Mouse (Mus musculus) lung, embryonic 15.5 days (tissue): Measurements from ENCODE around the gene Pnkd. TPM values are rescaled to one million over a fixed set of nuclear protein-coding genes. Genes with fewer than 3 reads are reported as not detected.

Experiments used
- ATAC-seq: fragments of 200-750 bp; cut with Nextera tagmentation; 2 replicates; pipeline ENCODE4 v1.8.0; 2017; ENCODE audit warnings: moderate number of reproducible peaks, borderline replicate concordance; ENCODE audit not compliant: low FRiP score, low TSS enrichment; ENCODE audit errors: extremely low read depth
- H3K27ac ChIP-seq: fragments of 300-500 bp; sonication (generic); 2 replicates; pipeline ENCODE4 v1.5.1; 2015; ENCODE audit warnings: moderate library complexity, mild to moderate bottlenecking, inconsistent platforms
- H3K27me3 ChIP-seq: fragments of 300-500 bp; sonication (generic); 2 replicates; pipeline ENCODE4 v1.6.1; 2015; ENCODE audit warnings: inconsistent platforms
- H3K36me3 ChIP-seq: fragments of 300-500 bp; sonication (generic); 2 replicates; pipeline ENCODE4 v1.6.1; 2015; ENCODE audit warnings: inconsistent platforms
- H3K4me1 ChIP-seq: fragments of 300-500 bp; sonication (generic); 2 replicates; pipeline ENCODE4 v1.6.1; 2015; ENCODE audit warnings: inconsistent platforms
- H3K4me2 ChIP-seq: fragments of 300-500 bp; sonication (generic); 2 replicates; pipeline ENCODE4 v1.6.1; 2015; ENCODE audit warnings: inconsistent platforms, mild to moderate bottlenecking, moderate library complexity
- H3K4me3 ChIP-seq: fragments of 300-500 bp; sonication (generic); 2 replicates; pipeline ENCODE4 v1.5.1; 2015; ENCODE audit warnings: mild to moderate bottlenecking, inconsistent platforms
- H3K9ac ChIP-seq: fragments of 300-500 bp; sonication (generic); 2 replicates; pipeline ENCODE4 v1.6.1; 2015; ENCODE audit warnings: inconsistent platforms
- H3K9me3 ChIP-seq: fragments of 300-500 bp; sonication (generic); 2 replicates; pipeline ENCODE4 v1.6.1; 2016; ENCODE audit warnings: inconsistent platforms
- WGBS: fragments of 180-500 bp; shearing (Covaris S2); methylation state at CpG from one replicate; pipeline ENCODE4 v1.1.7; 2015; 5-methylcytosine and 5-hydroxymethylcytosine counted together
- polyA plus RNA-seq: library from polyadenylated mRNA; unstranded; fragments of >200 nt; fragmentation: Nextera tagmentation; extraction: Ambion mirVana; gene quantifications from 2 replicates; pipeline ENCODE4 v1.2.1, GENCODE M21; 2015

Pnkd gene
- polyA plus RNA-seq: 103 and 106 TPM in 2 replicates

- Histone ChIP-seq H3K36me3 (peaks cover 52% of the 10 kb centered on the region), H3K9ac (peak within 1 kb of the TSS; percentile 79), H3K27me3 (no peaks in the 10 kb centered on the region), H3K4me1 (peaks cover 30% of the 10 kb centered on the region), H3K4me3 (peak within 1 kb of the TSS; percentile 87), H3K9me3 (no peaks in the 10 kb centered on the region), H3K4me2 (peak within 1 kb of the TSS; percentile 82), H3K27ac (peak within 1 kb of the TSS; percentile 80)
- ATAC-seq: peak; percentile 97
- under 1% methylated on average over 56 of the region's 56 CpGs for WGBS
These were observed at the start of gene Pnkd, which contains the start of gene Aamp for GRCm38 (mm10) chr1:74284543-74285160. Gene Pnkd (plus strand): TSS chr1:74284930. Gene Aamp (minus strand): TSS chr1:74284738.

GRCm38 (mm10) chr1:74235938-74236589, 48.7 kb upstream of the Pnkd start, which contains the start of gene Arpc2:
Gene Arpc2 (plus strand): TSS chr1:74236084.
- peak within 1 kb of the TSS; percentile 91 for H3K9ac ChIP-seq
- peak within 1 kb of the TSS; percentile 88 for H3K27ac ChIP-seq
- H3K4me1 ChIP-seq: peaks cover 39% of the 10 kb centered on the region
- H3K27me3 ChIP-seq: no peaks in the 10 kb centered on the region
- H3K9me3 ChIP-seq: no peaks in the 10 kb centered on the region
- H3K4me3 ChIP-seq: peak within 1 kb of the TSS; percentile 99
- ATAC-seq: peak; percentile 95
- WGBS: 2% methylated on average over 53 of the region's 55 CpGs
- H3K4me2 ChIP-seq: peak within 1 kb of the TSS; percentile 88
- no peaks in the 10 kb centered on the region for H3K36me3 ChIP-seq

- Histone ChIP-seq H3K27ac (peak overlapping the region; percentile 88), H3K36me3 (no peaks in the 10 kb centered on the region), H3K9ac (peak overlapping the region; percentile 91), H3K4me2 (peak overlapping the region; percentile 88), H3K4me3 (peak overlapping the region; percentile 99), H3K4me1 (peaks cover 41% of the 10 kb centered on the region), H3K27me3 (no peaks in the 10 kb centered on the region), H3K9me3 (no peaks in the 10 kb centered on the region)
- peak; percentile 29 for ATAC-seq
- under 1% methylated on average over 56 of the region's 57 CpGs for WGBS
These were observed 48.0 kb upstream of the Pnkd start for GRCm38 (mm10) chr1:74236590-74237317.

GRCm38 (mm10) chr1:74237671-74238070, 47.1 kb upstream of the Pnkd start:
- Histone ChIP-seq H3K9me3 (no peaks in the 10 kb centered on the region), H3K27ac (no peak overlapping the region), H3K4me3 (peak overlapping the region; percentile 99), H3K27me3 (no peaks in the 10 kb centered on the region), H3K4me1 (peaks cover 41% of the 10 kb centered on the region), H3K36me3 (no peaks in the 10 kb centered on the region), H3K4me2 (peak overlapping the region; percentile 88), H3K9ac (peak overlapping the region; percentile 91)
- WGBS: 28% methylated on average over 5 of the region's 5 CpGs
- no peak for ATAC-seq

GRCm38 (mm10) chr1:74238136-74238535, 46.6 kb upstream of the Pnkd start:
- ATAC-seq: no peak
- Histone ChIP-seq H3K9ac (peak overlapping the region; percentile 91; the same call in 1 of the 2 replicates), H3K4me2 (peak overlapping the region; percentile 88), H3K4me3 (peak overlapping the region; percentile 99), H3K36me3 (no peaks in the 10 kb centered on the region), H3K9me3 (no peaks in the 10 kb centered on the region), H3K4me1 (peaks cover 41% of the 10 kb centered on the region), H3K27ac (no peak overlapping the region), H3K27me3 (no peaks in the 10 kb centered on the region)
- 52% methylated on average over 1 of the region's 1 CpGs for WGBS

GRCm38 (mm10) chr1:74239162-74239561, 45.6 kb upstream of the Pnkd start:
- Histone ChIP-seq H3K27ac (no peak overlapping the region), H3K4me3 (no peak overlapping the region), H3K4me1 (peaks cover 41% of the 10 kb centered on the region), H3K9ac (no peak overlapping the region), H3K4me2 (peak overlapping the region; percentile 88), H3K27me3 (no peaks in the 10 kb centered on the region), H3K36me3 (0 out of 2 replicates have a peak, but pooled peaks cover 3% of the 10 kb centered on the region), H3K9me3 (no peaks in the 10 kb centered on the region)
- WGBS: 42% methylated on average over 7 of the region's 7 CpGs
- no peak for ATAC-seq

GRCm38 (mm10) chr1:74239618-74240017, 45.1 kb upstream of the Pnkd start:
- 48% methylated on average over 11 of the region's 11 CpGs for WGBS
- H3K9ac ChIP-seq: no peak overlapping the region
- H3K4me2 ChIP-seq: peak overlapping the region; percentile 88
- no peak overlapping the region for H3K27ac ChIP-seq
- 0 out of 2 replicates have a peak, but pooled peaks cover 5% of the 10 kb centered on the region for H3K36me3 ChIP-seq
- H3K4me1 ChIP-seq: peaks cover 41% of the 10 kb centered on the region
- no peaks in the 10 kb centered on the region for H3K9me3 ChIP-seq
- no peak for ATAC-seq
- H3K27me3 ChIP-seq: no peaks in the 10 kb centered on the region
- H3K4me3 ChIP-seq: no peak overlapping the region

GRCm38 (mm10) chr1:74240311-74240710, 44.4 kb upstream of the Pnkd start:
- H3K9ac ChIP-seq: no peak overlapping the region
- no peak for ATAC-seq
- H3K36me3 ChIP-seq: 0 out of 2 replicates have a peak, but pooled peaks cover 5% of the 10 kb centered on the region
- peaks cover 41% of the 10 kb centered on the region for H3K4me1 ChIP-seq
- no peaks in the 10 kb centered on the region for H3K9me3 ChIP-seq
- H3K27me3 ChIP-seq: no peaks in the 10 kb centered on the region
- H3K4me2 ChIP-seq: no peak overlapping the region
- H3K4me3 ChIP-seq: no peak overlapping the region
- no peak overlapping the region; the same call in 1 of the 2 replicates for H3K27ac ChIP-seq
- 53% methylated on average over 6 of the region's 6 CpGs for WGBS

- H3K9ac ChIP-seq: no peak overlapping the region
- H3K27ac ChIP-seq: no peak overlapping the region; the same call in 1 of the 2 replicates
- peaks cover 5% of the 10 kb centered on the region; the same call in 1 of the 2 replicates for H3K36me3 ChIP-seq
- H3K27me3 ChIP-seq: no peaks in the 10 kb centered on the region
- no peak overlapping the region for H3K4me2 ChIP-seq
- H3K4me3 ChIP-seq: no peak overlapping the region
- peaks cover 36% of the 10 kb centered on the region for H3K4me1 ChIP-seq
- 66% methylated on average over 4 of the region's 4 CpGs for WGBS
- no peak for ATAC-seq
- H3K9me3 ChIP-seq: no peaks in the 10 kb centered on the region
These were observed 43.9 kb upstream of the Pnkd start for GRCm38 (mm10) chr1:74240832-74241231.

GRCm38 (mm10) chr1:74245525-74245924, 39.2 kb upstream of the Pnkd start:
- 75% methylated on average over 2 of the region's 2 CpGs for WGBS

GRCm38 (mm10) chr1:74248799-74249198, 35.9 kb upstream of the Pnkd start:
- H3K4me1 ChIP-seq: peaks cover 6% of the 10 kb centered on the region; the same call in 1 of the 2 replicates
- H3K27ac ChIP-seq: peak overlapping the region; percentile 52
- H3K27me3 ChIP-seq: no peaks in the 10 kb centered on the region
- 48% methylated on average over 1 of the region's 1 CpGs for WGBS
- ATAC-seq: no peak; the same call in 1 of the 2 replicates
- H3K36me3 ChIP-seq: peaks cover 58% of the 10 kb centered on the region
- H3K4me2 ChIP-seq: no peak overlapping the region
- no peak overlapping the region for H3K4me3 ChIP-seq
- H3K9me3 ChIP-seq: no peaks in the 10 kb centered on the region
- H3K9ac ChIP-seq: no peak overlapping the region

More at GRCm38 (mm10) chr1:74245525-74245924, 39.2 kb upstream of the Pnkd start:
- no peak overlapping the region for H3K9ac ChIP-seq
- H3K4me3 ChIP-seq: no peak overlapping the region
- peaks cover 29% of the 10 kb centered on the region for H3K36me3 ChIP-seq
- no peak overlapping the region for H3K27ac ChIP-seq
- H3K4me1 ChIP-seq: peaks cover 12% of the 10 kb centered on the region
- H3K9me3 ChIP-seq: no peaks in the 10 kb centered on the region
- ATAC-seq: no peak
- no peaks in the 10 kb centered on the region for H3K27me3 ChIP-seq
- no peak overlapping the region for H3K4me2 ChIP-seq
